Mouse (Mus musculus): ENCODE measurements around the gene Nmnat3. TPM values are rescaled to one million over a fixed set of nuclear protein-coding genes. Genes with fewer than 3 reads are reported as not detected.
A peak's percentile ranks its signal among the peaks of the same experiment; 100 is the strongest.

Gene Nmnat3
- polyA plus RNA-seq, 1 experiment from 2014 or later = 6.6 TPM

- peak; percentile 37; the same call in 1 of the 2 replicates for ATAC-seq (ENCODE audit: borderline replicate concordance, extremely low read depth, low FRiP score, low TSS enrichment)
These were observed 141.5 kb downstream of the Nmnat3 start for GRCm38 (mm10) chr9:98428783-98429182.

GRCm38 (mm10) chr9:98429806-98430205 lies 142.6 kb downstream of the Nmnat3 start:
- H3K36me3 ChIP-seq = 0 out of 2 replicates have a peak, but pooled peaks cover 3% of the 10 kb centered on the region
- peak; percentile 78 for ATAC-seq (ENCODE audit: borderline replicate concordance, extremely low read depth, low FRiP score, low TSS enrichment)
- no peaks in the 10 kb centered on the region for H3K27me3 ChIP-seq
- H3K9ac ChIP-seq = no peak overlapping the region
- peak overlapping the region; percentile 72 for H3K4me2 ChIP-seq
- H3K4me3 ChIP-seq = 0 out of 2 replicates have a peak overlapping the region, but pooled peaks have one; percentile 7
- H3K9me3 ChIP-seq = no peaks in the 10 kb centered on the region
- H3K4me1 ChIP-seq = peaks cover 57% of the 10 kb centered on the region
- WGBS = 5% methylated on average over 7 of the region's 7 CpGs
- peak overlapping the region; percentile 88 for H3K27ac ChIP-seq

More at GRCm38 (mm10) chr9:98428783-98429182, 141.5 kb downstream of the Nmnat3 start:
- Histone ChIP-seq H3K4me3 (no peak overlapping the region), H3K4me2 (peak overlapping the region; percentile 72), H3K27ac (peak overlapping the region; percentile 88), H3K27me3 (no peaks in the 10 kb centered on the region), H3K9me3 (no peaks in the 10 kb centered on the region), H3K36me3 (no peaks in the 10 kb centered on the region), H3K4me1 (peaks cover 62% of the 10 kb centered on the region), H3K9ac (no peak overlapping the region)
- 35% methylated on average over 8 of the region's 8 CpGs for WGBS

- H3K9ac ChIP-seq = no peak overlapping the region
- peaks cover 56% of the 10 kb centered on the region for H3K4me1 ChIP-seq
- no peaks in the 10 kb centered on the region for H3K9me3 ChIP-seq
- H3K27ac ChIP-seq = peak overlapping the region; percentile 88
- 11% methylated on average over 3 of the region's 3 CpGs for WGBS
- no peak overlapping the region for H3K4me2 ChIP-seq
- ATAC-seq (ENCODE audit: borderline replicate concordance, extremely low read depth, low FRiP score, low TSS enrichment) = no peak
- 0 out of 2 replicates have a peak, but pooled peaks cover 6% of the 10 kb centered on the region for H3K36me3 ChIP-seq
- H3K4me3 ChIP-seq = no peak overlapping the region
- H3K27me3 ChIP-seq = no peaks in the 10 kb centered on the region
These were observed 143.3 kb downstream of the Nmnat3 start for GRCm38 (mm10) chr9:98430528-98430927.

- 70% methylated on average over 2 of the region's 2 CpGs for WGBS
- no peak overlapping the region for H3K4me3 ChIP-seq
These were observed 145.8 kb downstream of the Nmnat3 start for GRCm38 (mm10) chr9:98433021-98433420.

GRCm38 (mm10) chr9:98433956-98434588 lies 146.8 kb downstream of the Nmnat3 start:
- H3K4me3 ChIP-seq = no peak overlapping the region
- no peaks in the 10 kb centered on the region for H3K9me3 ChIP-seq
- H3K4me1 ChIP-seq = peaks cover 28% of the 10 kb centered on the region
- no peak overlapping the region for H3K27ac ChIP-seq
- no peak overlapping the region for H3K4me2 ChIP-seq
- no peak overlapping the region for H3K9ac ChIP-seq
- WGBS = 33% methylated on average over 4 of the region's 4 CpGs
- no peaks in the 10 kb centered on the region for H3K27me3 ChIP-seq
- 0 out of 2 replicates have a peak, but pooled peaks cover 8% of the 10 kb centered on the region for H3K36me3 ChIP-seq
- ATAC-seq (ENCODE audit: borderline replicate concordance, extremely low read depth, low FRiP score, low TSS enrichment) = no peak

More at GRCm38 (mm10) chr9:98433021-98433420, 145.8 kb downstream of the Nmnat3 start:
- Histone ChIP-seq H3K27ac (no peak overlapping the region), H3K36me3 (0 out of 2 replicates have a peak, but pooled peaks cover 8% of the 10 kb centered on the region), H3K27me3 (no peaks in the 10 kb centered on the region), H3K4me2 (no peak overlapping the region), H3K9me3 (no peaks in the 10 kb centered on the region), H3K9ac (no peak overlapping the region), H3K4me1 (peaks cover 38% of the 10 kb centered on the region)
- ATAC-seq (ENCODE audit: borderline replicate concordance, extremely low read depth, low FRiP score, low TSS enrichment) = no peak

GRCm38 (mm10) chr9:98437819-98438218 lies 150.6 kb downstream of the Nmnat3 start:
- WGBS = 71% methylated on average over 4 of the region's 4 CpGs
- no peak overlapping the region for H3K27ac ChIP-seq
- no peak overlapping the region for H3K9ac ChIP-seq
- no peaks in the 10 kb centered on the region for H3K27me3 ChIP-seq
- no peak overlapping the region for H3K4me2 ChIP-seq
- no peak overlapping the region for H3K4me3 ChIP-seq
- 0 out of 2 replicates have a peak, but pooled peaks cover 8% of the 10 kb centered on the region for H3K36me3 ChIP-seq
- H3K4me1 ChIP-seq = peaks cover 5% of the 10 kb centered on the region; the same call in 1 of the 2 replicates
- no peaks in the 10 kb centered on the region for H3K9me3 ChIP-seq
- no peak for ATAC-seq (ENCODE audit: borderline replicate concordance, extremely low read depth, low FRiP score, low TSS enrichment)

- Histone ChIP-seq H3K4me3 (no peak overlapping the region), H3K9me3 (no peaks in the 10 kb centered on the region), H3K36me3 (0 out of 2 replicates have a peak, but pooled peaks cover 11% of the 10 kb centered on the region), H3K4me2 (no peak overlapping the region), H3K27ac (no peak overlapping the region), H3K4me1 (no peaks in the 10 kb centered on the region), H3K27me3 (no peaks in the 10 kb centered on the region), H3K9ac (no peak overlapping the region)
- ATAC-seq (ENCODE audit: borderline replicate concordance, extremely low read depth, low FRiP score, low TSS enrichment) = no peak
- 51% methylated on average over 3 of the region's 3 CpGs for WGBS
These were observed 151.9 kb downstream of the Nmnat3 start for GRCm38 (mm10) chr9:98439091-98439490.

- H3K27me3 ChIP-seq = no peaks in the 10 kb centered on the region
- no peak overlapping the region for H3K27ac ChIP-seq
- no peaks in the 10 kb centered on the region for H3K4me1 ChIP-seq
- peaks cover 26% of the 10 kb centered on the region for H3K36me3 ChIP-seq
- no peak overlapping the region for H3K4me3 ChIP-seq
- 46% methylated on average over 5 of the region's 5 CpGs for WGBS
- no peak for ATAC-seq (ENCODE audit: borderline replicate concordance, extremely low read depth, low FRiP score, low TSS enrichment)
- H3K9ac ChIP-seq = no peak overlapping the region
- H3K9me3 ChIP-seq = no peaks in the 10 kb centered on the region
- H3K4me2 ChIP-seq = no peak overlapping the region
These were observed 155.4 kb downstream of the Nmnat3 start for GRCm38 (mm10) chr9:98442638-98443037.

- Histone ChIP-seq H3K27me3 (no peaks in the 10 kb centered on the region), H3K36me3 (peaks cover 26% of the 10 kb centered on the region), H3K27ac (no peak overlapping the region), H3K9me3 (no peaks in the 10 kb centered on the region), H3K4me2 (no peak overlapping the region), H3K4me1 (no peaks in the 10 kb centered on the region), H3K4me3 (no peak overlapping the region), H3K9ac (no peak overlapping the region)
- no peak for ATAC-seq (ENCODE audit: borderline replicate concordance, extremely low read depth, low FRiP score, low TSS enrichment)
- 78% methylated on average over 9 of the region's 9 CpGs for WGBS
These were observed 158.3 kb downstream of the Nmnat3 start for GRCm38 (mm10) chr9:98445359-98446149.

- no peak overlapping the region for H3K4me2 ChIP-seq
- no peak overlapping the region for H3K27ac ChIP-seq
- no peak overlapping the region for H3K9ac ChIP-seq
- no peaks in the 10 kb centered on the region for H3K9me3 ChIP-seq
- WGBS = 66% methylated on average over 1 of the region's 1 CpGs
- H3K4me1 ChIP-seq = no peaks in the 10 kb centered on the region
- no peak overlapping the region for H3K4me3 ChIP-seq
- no peaks in the 10 kb centered on the region for H3K27me3 ChIP-seq
- no peak for ATAC-seq (ENCODE audit: borderline replicate concordance, extremely low read depth, low FRiP score, low TSS enrichment)
- peaks cover 9% of the 10 kb centered on the region for H3K36me3 ChIP-seq
These were observed 163.7 kb downstream of the Nmnat3 start for GRCm38 (mm10) chr9:98450976-98451375.

- WGBS = 43% methylated on average over 2 of the region's 2 CpGs
- no peak overlapping the region for H3K9ac ChIP-seq
- no peak overlapping the region for H3K27ac ChIP-seq
- H3K27me3 ChIP-seq = no peaks in the 10 kb centered on the region
- H3K4me2 ChIP-seq = no peak overlapping the region
- no peaks in the 10 kb centered on the region for H3K4me1 ChIP-seq
- no peak overlapping the region for H3K4me3 ChIP-seq
- no peaks in the 10 kb centered on the region for H3K9me3 ChIP-seq
- H3K36me3 ChIP-seq = no peaks in the 10 kb centered on the region
- no peak for ATAC-seq (ENCODE audit: borderline replicate concordance, extremely low read depth, low FRiP score, low TSS enrichment)
These were observed 179.5 kb downstream of the Nmnat3 start for GRCm38 (mm10) chr9:98466709-98467108.

All from lung, embryonic 15.5 days (tissue).